Mouse (Mus musculus) embryonic facial prominence, embryonic 12.5 days (tissue): ENCODE data around the gene Gm26602. TPM values are rescaled to one million over a fixed set of nuclear protein-coding genes. Genes with fewer than 3 reads are reported as not detected.
A peak's percentile ranks its signal among the peaks of the same experiment; 100 is the strongest.
"Not testable (repeated sequence)": the region's sequence is repeated elsewhere in the genome, so short reads cannot be mapped to it uniquely, and the experiment has no call there.

Source experiments
- ATAC-seq: fragments of 200-750 bp; cut with Nextera tagmentation; 2 replicates; pipeline ENCODE4 v1.8.0; 2017; ENCODE audit not compliant: insufficient number of reproducible peaks, insufficient read depth, low FRiP score, low TSS enrichment
- H3K27ac ChIP-seq: fragments of 300-500 bp; sonication (generic); 2 replicates; pipeline ENCODE4 v1.5.1; 2016; ENCODE audit warnings: mild to moderate bottlenecking
- H3K27me3 ChIP-seq: fragments of 300-500 bp; sonication (generic); 2 replicates; pipeline ENCODE4 v1.6.1; 2016; ENCODE audit warnings: mild to moderate bottlenecking, moderate library complexity
- H3K36me3 ChIP-seq: fragments of 300-500 bp; sonication (generic); 2 replicates; pipeline ENCODE4 v1.6.1; 2016; ENCODE audit warnings: mild to moderate bottlenecking
- H3K4me1 ChIP-seq: fragments of 300-500 bp; sonication (generic); 2 replicates; pipeline ENCODE4 v1.6.1; 2016
- H3K4me2 ChIP-seq: fragments of 300-500 bp; sonication (generic); replicated peaks from 2 replicates; pipeline ENCODE4 v1.6.1; 2016; ENCODE audit warnings: mild to moderate bottlenecking, moderate library complexity
- H3K4me3 ChIP-seq: fragments of 300-500 bp; sonication (generic); 2 replicates; pipeline ENCODE4 v1.5.1; 2016; ENCODE audit warnings: mild to moderate bottlenecking
- H3K9ac ChIP-seq: fragments of 300-500 bp; sonication (generic); 2 replicates; pipeline ENCODE4 v1.6.1; 2016; ENCODE audit warnings: mild to moderate bottlenecking, moderate library complexity
- H3K9me3 ChIP-seq: fragments of 300-500 bp; sonication (generic); 2 replicates; pipeline ENCODE4 v1.6.1; 2016; ENCODE audit warnings: mild to moderate bottlenecking, moderate library complexity
- WGBS: fragments of 180-500 bp; shearing (Covaris S2); methylation state at CpG from one replicate; pipeline ENCODE4 v1.1.7; 2016; 5-methylcytosine and 5-hydroxymethylcytosine counted together
- polyA plus RNA-seq: library from polyadenylated mRNA; unstranded; fragments of >200 nt; fragmentation: Nextera tagmentation; extraction: Ambion mirVana; gene quantifications from 2 replicates; pipeline ENCODE4 v1.2.1, GENCODE M21; 2016

The Gm26602 gene
- polyA plus RNA-seq, 1 experiment from 2014 or later, result 18.8 TPM

DNA sequence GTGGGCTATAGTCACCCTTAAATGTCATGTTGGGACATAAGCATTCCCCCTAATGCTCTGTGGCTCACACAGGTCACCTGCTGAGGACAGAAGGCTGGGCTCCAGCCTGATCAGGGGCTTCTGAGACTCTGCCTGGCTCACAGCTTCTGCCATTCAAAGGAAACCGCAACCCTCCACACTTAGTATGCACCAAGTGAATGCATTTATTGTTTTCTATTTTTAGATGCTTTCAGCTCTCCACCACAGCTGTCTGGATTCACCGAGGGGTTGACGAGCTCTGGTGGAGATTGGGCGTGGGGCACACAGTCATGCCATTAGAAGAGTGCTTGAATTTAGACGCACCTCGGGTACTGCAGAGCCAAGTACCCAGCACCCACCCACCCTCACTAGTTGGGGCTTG, 37.3 kb upstream of the Gm26602 start:
- 6% methylated on average over 6 of the region's 6 CpGs for whole genome bisulfite sequencing
- no peak for ATAC-seq
- Histone ChIP-seq H3K9me3 (no peaks in the 10 kb centered on the region), H3K9ac (peak overlapping the region; percentile 90), H3K4me2 (peak overlapping the region; percentile 62), H3K4me1 (peaks cover 20% of the 10 kb centered on the region), H3K4me3 (peak overlapping the region; percentile 82), H3K27me3 (no peaks in the 10 kb centered on the region), H3K27ac (peak overlapping the region; percentile 83), H3K36me3 (peaks cover 30% of the 10 kb centered on the region)

DNA sequence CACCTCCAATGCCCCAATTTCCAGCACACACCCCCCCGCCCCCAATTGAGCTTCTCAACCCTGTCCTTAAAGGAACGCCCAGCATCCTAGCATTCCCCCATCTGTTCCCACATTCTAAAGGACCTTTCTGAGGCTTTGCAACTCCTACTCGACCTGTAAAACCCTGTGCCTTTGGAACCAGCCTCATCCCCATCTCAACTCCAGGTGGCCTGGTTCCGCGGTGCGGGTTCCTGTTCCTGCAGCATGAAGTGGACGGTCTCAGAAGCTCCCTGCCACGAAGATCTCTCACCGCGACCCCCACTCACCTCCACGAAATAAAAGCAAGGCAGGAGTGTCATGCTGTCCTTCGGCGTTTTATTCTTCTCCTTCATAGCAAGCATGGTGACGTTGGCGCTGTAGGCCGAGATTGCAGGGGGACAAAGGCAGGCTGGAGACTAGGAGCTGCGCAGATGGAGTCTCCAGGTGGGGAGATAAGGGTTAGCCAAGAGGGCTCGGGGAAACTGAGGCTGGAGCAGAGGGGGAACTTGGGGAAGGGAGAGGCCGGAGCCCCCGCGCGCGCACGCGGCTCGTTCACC, 36.9 kb upstream of the Gm26602 start:
- ATAC-seq, result no peak
- H3K27ac ChIP-seq, result peak overlapping the region; percentile 83
- peak overlapping the region; percentile 62 for H3K4me2 ChIP-seq

DNA sequence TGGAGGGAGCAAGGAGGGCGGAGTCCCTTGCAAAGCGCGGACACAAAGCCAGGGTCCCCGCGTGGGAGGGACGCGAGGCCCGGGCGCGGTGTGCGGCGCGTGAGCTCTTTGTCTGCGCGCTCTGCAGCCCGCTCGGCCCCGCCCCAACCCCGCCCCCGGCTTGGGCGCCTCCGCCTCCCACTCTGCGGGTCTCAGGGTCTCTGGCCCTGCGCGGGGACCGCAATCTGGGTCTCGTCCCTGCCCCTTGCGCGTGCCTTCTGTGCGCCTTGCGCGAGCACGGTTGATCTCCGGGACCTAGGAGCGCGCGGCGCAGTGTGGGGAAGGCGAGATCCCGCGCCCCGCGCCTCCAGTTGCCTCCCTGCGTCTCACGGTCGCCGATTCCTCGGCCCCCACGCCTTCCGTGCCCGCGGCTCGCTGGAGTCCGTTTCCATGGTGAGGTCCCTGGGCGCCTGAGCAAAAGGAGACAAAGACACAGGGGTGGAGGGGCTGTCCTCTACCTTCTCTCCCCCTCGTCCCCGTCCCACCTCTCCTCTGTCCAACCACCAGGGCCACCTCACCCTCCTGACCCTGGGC, 36.3 kb upstream of the Gm26602 start, which contains the start of the genes Prtn3 and Plppr3:
Gene Prtn3, plus strand, starts transcription at position 187 of the 573 bp plus-strand sequence.
Gene Plppr3, minus strand, starts transcription at position 345 of the 573 bp plus-strand sequence.
- peaks cover 24% of the 10 kb centered on the region for H3K36me3 ChIP-seq
- H3K4me3 ChIP-seq, result peak within 1 kb of the TSS; percentile 82
- H3K9ac ChIP-seq, result peak within 1 kb of the TSS; percentile 90
- H3K27me3 ChIP-seq, result no peaks in the 10 kb centered on the region
- under 1% methylated on average over 50 of the region's 57 CpGs for WGBS
- H3K27ac ChIP-seq, result peak within 1 kb of the TSS; percentile 83
- H3K4me2 ChIP-seq, result peak within 1 kb of the TSS; percentile 62
- peak; percentile 89 for ATAC-seq
- H3K4me1 ChIP-seq, result peaks cover 20% of the 10 kb centered on the region
- no peaks in the 10 kb centered on the region for H3K9me3 ChIP-seq

More for the DNA sequence above, 36.9 kb upstream of the Gm26602 start:
- 2% methylated on average over 26 of the region's 26 CpGs for WGBS
- Histone ChIP-seq H3K4me3 (peak overlapping the region; percentile 82), H3K9ac (peak overlapping the region; percentile 90), H3K9me3 (no peaks in the 10 kb centered on the region), H3K27me3 (no peaks in the 10 kb centered on the region), H3K36me3 (peaks cover 30% of the 10 kb centered on the region), H3K4me1 (peaks cover 20% of the 10 kb centered on the region)

DNA sequence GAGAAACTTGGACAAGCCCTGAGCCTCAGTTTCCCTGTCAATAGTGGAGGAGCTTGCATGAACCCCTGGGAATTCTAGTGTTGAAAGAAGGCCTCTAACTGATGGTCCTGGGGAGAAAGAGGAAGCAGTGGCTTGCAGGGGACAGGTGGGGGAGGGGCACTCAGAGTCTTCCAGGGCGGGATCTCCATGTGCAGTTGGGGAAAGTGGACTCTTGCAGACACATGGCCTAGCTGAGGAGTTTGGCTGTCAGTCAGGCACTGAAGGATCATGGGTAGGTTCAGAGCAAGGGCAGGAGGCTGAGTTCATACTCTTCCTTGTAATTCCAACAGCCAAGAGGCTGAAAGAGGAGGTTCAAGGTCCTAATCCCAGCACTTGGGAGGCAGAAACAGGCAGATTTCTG, 33.5 kb upstream of the Gm26602 start:
- Histone ChIP-seq H3K9ac (no peak overlapping the region), H3K36me3 (no peaks in the 10 kb centered on the region), H3K4me2 (no peak overlapping the region), H3K27me3 (peaks cover 6% of the 10 kb centered on the region; the same call in 1 of the 2 replicates), H3K4me1 (peaks cover 24% of the 10 kb centered on the region), H3K27ac (no peak overlapping the region), H3K9me3 (no peaks in the 10 kb centered on the region), H3K4me3 (no peak overlapping the region)
- ATAC-seq, result no peak
- WGBS, result 58% methylated on average over 1 of the region's 1 CpGs

DNA sequence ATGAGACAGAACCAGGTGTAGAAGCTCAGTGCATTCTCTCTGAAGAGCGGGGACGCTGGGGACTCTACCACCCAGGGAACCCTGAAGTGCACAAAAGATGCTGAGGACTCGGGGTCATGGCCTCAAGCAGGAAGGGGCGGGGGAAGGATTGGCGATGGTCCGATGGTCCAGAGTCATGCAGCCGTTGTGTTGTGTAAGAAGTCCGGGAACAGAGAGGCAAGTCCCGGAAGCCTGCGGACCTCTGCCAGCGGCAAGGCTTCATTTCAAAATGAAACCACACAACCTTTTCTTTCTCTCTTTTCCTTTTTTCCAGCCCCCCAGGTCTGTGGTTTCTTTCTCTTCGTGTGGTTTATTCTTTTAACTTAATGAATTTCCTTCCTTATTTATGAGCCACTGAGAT, 32.9 kb upstream of the Gm26602 start:
- Histone ChIP-seq H3K4me2 (no peak overlapping the region), H3K4me1 (peaks cover 23% of the 10 kb centered on the region), H3K9ac (no peak overlapping the region), H3K9me3 (no peaks in the 10 kb centered on the region), H3K27me3 (peaks cover 6% of the 10 kb centered on the region; the same call in 1 of the 2 replicates), H3K36me3 (no peaks in the 10 kb centered on the region), H3K4me3 (no peak overlapping the region), H3K27ac (no peak overlapping the region)
- no peak for ATAC-seq
- 50% methylated on average over 12 of the region's 12 CpGs for WGBS

DNA sequence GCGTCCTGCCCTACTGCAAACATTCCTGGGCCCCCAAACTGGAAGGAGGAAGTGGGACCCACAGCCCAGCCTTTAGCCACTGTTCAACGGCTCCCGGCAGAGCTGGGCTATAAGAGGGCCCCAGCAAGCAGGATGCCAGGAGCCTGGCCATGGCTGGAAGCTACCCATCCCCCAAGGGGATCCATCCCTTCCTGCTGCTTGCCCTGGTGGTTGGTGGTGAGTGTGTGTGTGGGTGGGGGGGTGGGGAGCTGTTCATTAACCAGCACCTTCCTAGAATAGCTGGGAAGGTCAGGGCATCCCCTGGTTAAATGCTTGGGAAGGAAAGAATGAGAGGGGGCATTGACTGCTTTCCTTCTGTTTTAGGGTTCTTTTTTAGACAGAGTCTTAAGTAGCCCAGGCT, 31.1 kb upstream of the Gm26602 start:
- H3K4me2 ChIP-seq, result no peak overlapping the region
- H3K9ac ChIP-seq, result no peak overlapping the region
- ATAC-seq, result no peak
- H3K4me3 ChIP-seq, result no peak overlapping the region
- peaks cover 18% of the 10 kb centered on the region for H3K4me1 ChIP-seq
- no peaks in the 10 kb centered on the region for H3K36me3 ChIP-seq
- H3K27ac ChIP-seq, result no peak overlapping the region
- WGBS, result 56% methylated on average over 3 of the region's 3 CpGs
- peaks cover 13% of the 10 kb centered on the region for H3K27me3 ChIP-seq
- H3K9me3 ChIP-seq, result no peaks in the 10 kb centered on the region

DNA sequence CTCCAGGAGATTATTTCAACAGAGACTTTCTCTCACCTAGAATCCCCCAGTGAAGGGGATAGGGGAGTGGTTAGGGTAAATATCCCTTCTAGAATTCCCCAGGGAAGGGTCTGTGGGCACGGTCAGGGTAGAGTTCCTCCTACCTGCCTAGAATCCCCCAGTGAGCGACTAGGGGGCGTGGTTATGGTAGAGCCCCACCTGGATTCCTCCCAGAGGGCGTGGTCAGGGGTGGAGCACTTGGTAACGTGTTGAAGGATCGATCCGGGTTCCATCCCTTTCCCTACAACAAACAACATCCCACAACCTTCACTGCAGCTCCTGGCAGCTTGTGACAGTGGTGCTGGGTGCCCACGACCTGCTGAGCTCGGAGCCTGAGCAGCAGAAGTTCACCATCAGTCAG, 29.9 kb upstream of the Gm26602 start:
- peaks cover 13% of the 10 kb centered on the region for H3K4me1 ChIP-seq
- H3K4me2 ChIP-seq, result no peak overlapping the region
- no peak overlapping the region for H3K4me3 ChIP-seq

DNA sequence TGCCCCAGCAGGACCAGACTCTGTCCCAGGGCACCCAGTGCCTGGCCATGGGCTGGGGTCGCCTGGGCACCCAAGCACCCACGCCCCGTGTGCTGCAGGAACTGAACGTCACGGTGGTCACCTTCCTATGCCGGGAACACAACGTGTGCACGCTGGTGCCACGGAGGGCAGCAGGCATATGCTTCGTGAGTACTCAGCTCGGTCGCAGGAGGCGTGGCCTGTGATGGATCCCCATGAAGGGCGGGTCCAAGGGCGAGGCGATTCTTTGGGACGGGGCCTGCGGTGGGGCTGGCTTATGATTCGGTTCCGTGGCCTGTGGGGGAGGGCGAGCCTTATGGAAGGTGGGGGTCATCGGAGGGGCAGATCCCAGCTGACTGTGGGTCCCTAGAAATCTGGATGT, 28.7 kb upstream of the Gm26602 start:
- H3K4me1 ChIP-seq, result peaks cover 13% of the 10 kb centered on the region
- H3K27ac ChIP-seq, result no peak overlapping the region
- no peaks in the 10 kb centered on the region for H3K9me3 ChIP-seq
- WGBS, result 7% methylated on average over 22 of the region's 22 CpGs
- H3K4me3 ChIP-seq, result peak overlapping the region; percentile 16
- peak overlapping the region; percentile 47 for H3K4me2 ChIP-seq
- H3K36me3 ChIP-seq, result no peaks in the 10 kb centered on the region
- no peak for ATAC-seq
- peaks cover 13% of the 10 kb centered on the region for H3K27me3 ChIP-seq
- H3K9ac ChIP-seq, result no peak overlapping the region; the same call in 1 of the 2 replicates

More for the DNA sequence above, 29.9 kb upstream of the Gm26602 start:
- Histone ChIP-seq H3K27ac (no peak overlapping the region), H3K9me3 (no peaks in the 10 kb centered on the region), H3K9ac (no peak overlapping the region), H3K36me3 (no peaks in the 10 kb centered on the region), H3K27me3 (peaks cover 13% of the 10 kb centered on the region)
- ATAC-seq, result no peak
- 17% methylated on average over 9 of the region's 9 CpGs for WGBS

DNA sequence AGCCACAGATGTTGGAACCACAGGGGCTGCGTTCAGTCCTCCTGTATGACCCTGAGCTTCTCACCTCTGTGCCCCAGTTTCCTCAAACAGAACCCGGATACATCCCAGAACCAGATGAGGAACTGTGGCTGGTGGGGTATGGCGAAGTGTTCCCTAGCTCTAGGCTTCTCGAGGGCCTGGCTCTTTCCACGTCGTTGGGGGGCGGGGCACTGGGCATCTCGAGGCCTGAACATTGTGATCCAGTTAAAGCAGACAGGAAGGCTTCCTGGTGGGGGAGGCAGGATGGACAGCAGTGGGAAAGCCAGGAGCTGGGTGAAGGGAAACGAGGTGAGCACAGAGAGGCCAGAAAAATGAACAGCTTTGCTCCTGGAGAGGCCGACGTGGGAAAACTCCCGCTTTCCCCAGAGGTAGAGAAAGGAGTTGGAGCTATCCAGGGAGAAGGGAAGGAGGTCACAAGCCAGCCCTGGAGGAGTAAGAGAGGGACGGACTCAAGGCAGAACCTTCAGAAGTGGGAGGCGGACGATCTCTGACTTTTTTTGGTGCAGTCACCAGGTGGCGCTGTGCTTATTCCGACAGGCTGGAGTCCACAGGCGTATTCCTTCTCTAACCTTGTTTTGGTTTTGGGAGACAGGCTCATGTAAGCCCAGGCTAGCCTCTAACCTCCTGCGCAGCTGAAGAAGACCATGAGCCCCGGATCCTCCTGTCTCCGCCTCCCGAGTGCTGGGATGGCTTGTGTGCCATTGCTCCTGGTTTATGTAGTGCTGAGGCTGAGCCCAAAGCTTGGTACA, 27.2 kb upstream of the Gm26602 start:
- 12% methylated on average over 22 of the region's 22 CpGs for WGBS
- Histone ChIP-seq H3K4me1 (peaks cover 13% of the 10 kb centered on the region), H3K27me3 (peaks cover 13% of the 10 kb centered on the region), H3K4me3 (no peak overlapping the region), H3K27ac (no peak overlapping the region), H3K9ac (peak overlapping the region; percentile 29; the same call in 1 of the 2 replicates), H3K36me3 (no peaks in the 10 kb centered on the region), H3K9me3 (no peaks in the 10 kb centered on the region), H3K4me2 (no peak overlapping the region; the same call in 1 of the 2 replicates)
- no peak for ATAC-seq

DNA sequence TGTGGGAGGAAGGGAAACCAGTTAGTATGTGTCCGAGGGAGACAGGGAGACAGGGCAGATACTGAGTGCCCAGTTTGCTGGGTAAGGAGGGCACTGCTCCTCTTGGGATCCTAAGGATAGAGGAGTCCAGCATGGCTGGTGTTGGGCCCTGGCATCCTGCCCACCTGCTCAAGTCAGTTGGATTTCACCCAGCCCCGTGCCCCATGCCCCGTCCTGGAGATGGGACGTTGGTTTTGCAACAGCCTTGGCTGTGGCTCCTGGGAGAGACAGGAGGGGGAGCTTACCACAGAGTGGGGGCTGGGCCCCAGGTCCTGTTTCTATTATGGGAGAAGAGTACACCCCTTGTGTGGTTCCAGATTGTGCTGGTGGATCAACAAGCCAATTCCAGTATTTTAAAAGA, 26.2 kb upstream of the Gm26602 start:
- WGBS, result 70% methylated on average over 4 of the region's 4 CpGs
- H3K4me3 ChIP-seq, result no peak overlapping the region
- H3K9me3 ChIP-seq, result no peaks in the 10 kb centered on the region
- H3K27ac ChIP-seq, result no peak overlapping the region
- no peak for ATAC-seq
- H3K9ac ChIP-seq, result no peak overlapping the region
- peaks cover 13% of the 10 kb centered on the region for H3K27me3 ChIP-seq
- no peak overlapping the region for H3K4me2 ChIP-seq
- no peaks in the 10 kb centered on the region for H3K36me3 ChIP-seq
- H3K4me1 ChIP-seq, result peaks cover 13% of the 10 kb centered on the region

DNA sequence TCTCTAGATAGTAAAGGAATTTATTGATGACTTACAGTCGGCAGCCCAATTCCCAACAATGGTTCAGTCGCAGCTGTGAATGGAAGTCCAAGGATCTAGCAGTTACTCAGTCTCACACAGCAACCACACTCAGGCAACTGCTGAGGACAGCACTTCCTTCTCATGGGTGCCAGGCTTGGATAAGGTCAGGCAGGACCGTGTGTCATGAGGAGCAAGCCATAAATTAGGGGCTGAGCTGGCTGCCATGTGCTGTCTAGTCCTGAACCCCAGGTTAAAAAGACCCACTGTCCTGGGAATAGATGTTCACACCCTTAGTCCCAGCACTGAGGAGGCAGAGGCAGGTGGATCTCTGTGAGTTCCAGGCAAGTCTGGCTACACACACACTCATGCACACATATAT, 25.7 kb upstream of the Gm26602 start:
- not testable (repeated sequence) for H3K27ac ChIP-seq, H3K4me3 ChIP-seq, ATAC-seq, H3K9me3 ChIP-seq, H3K4me2 ChIP-seq, H3K9ac ChIP-seq, H3K36me3 ChIP-seq
- WGBS, result 81% methylated on average over 3 of the region's 3 CpGs
- H3K4me1 ChIP-seq, result peaks cover 11% of the 10 kb centered on the region
- H3K27me3 ChIP-seq, result peaks cover 13% of the 10 kb centered on the region

DNA sequence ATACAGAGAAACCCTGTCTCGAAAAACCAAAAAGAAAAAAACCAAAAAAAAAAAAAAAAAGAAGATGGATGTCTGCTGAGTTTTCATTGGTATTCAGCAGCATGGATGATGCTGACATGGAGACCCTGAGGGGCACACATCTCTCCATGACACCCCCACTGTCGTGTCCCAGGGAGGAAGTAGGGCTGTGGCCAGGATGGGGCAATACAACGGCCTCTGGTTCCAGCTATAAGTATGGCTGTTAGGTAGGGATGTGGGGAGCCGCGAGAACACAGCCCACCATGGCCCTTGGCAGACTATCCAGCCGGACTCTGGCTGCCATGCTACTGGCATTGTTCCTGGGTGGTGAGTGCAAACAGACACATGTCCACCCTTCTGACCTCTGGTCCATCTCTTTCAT, 24.6 kb upstream of the Gm26602 start, which contains the start of gene Elane:
Gene Elane, plus strand, starts transcription at position 194 of the 400 bp plus-strand sequence.
- H3K4me2 ChIP-seq, result no peak within 1 kb of the TSS
- H3K27me3 ChIP-seq, result peaks cover 9% of the 10 kb centered on the region
- WGBS, result 79% methylated on average over 6 of the region's 6 CpGs
- no peak for ATAC-seq
- H3K9ac ChIP-seq, result no peak within 1 kb of the TSS
- no peak within 1 kb of the TSS for H3K4me3 ChIP-seq
- H3K36me3 ChIP-seq, result no peaks in the 10 kb centered on the region
- H3K9me3 ChIP-seq, result no peaks in the 10 kb centered on the region
- no peak within 1 kb of the TSS for H3K27ac ChIP-seq
- H3K4me1 ChIP-seq, result peaks cover 11% of the 10 kb centered on the region
